Mouse (Mus musculus) NIH3T3 (cell line): ENCODE measurements around the gene Muc13.

ENCODE experiments used
- DNase-seq: peaks from one replicate; pipeline ENCODE4 v3.0.0-alpha.2; 2012; ENCODE audit warnings: low read depth

The Muc13 gene

DNA sequence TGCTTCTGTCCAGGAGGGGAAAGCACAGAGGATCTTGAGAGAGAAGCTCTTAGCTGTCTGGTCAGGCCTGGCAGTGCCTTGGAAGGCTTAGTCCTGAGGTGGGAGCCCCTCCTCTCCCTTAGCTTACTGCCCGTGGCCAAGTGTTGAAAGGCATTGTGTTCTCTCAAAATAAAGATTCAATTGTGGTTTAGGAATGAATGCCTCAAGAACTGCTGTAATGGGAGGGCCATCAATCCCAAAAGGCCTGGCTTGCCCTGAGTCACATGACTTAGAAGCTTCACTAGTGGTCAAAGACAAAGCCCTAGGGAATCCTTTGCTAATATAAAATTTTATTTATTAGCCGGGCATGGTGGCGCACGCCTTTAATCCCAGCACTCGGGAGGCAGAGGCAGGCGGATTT lies 30.8 kb downstream of the Muc13 start:
- peak; percentile 4 for DNase-seq

DNA sequence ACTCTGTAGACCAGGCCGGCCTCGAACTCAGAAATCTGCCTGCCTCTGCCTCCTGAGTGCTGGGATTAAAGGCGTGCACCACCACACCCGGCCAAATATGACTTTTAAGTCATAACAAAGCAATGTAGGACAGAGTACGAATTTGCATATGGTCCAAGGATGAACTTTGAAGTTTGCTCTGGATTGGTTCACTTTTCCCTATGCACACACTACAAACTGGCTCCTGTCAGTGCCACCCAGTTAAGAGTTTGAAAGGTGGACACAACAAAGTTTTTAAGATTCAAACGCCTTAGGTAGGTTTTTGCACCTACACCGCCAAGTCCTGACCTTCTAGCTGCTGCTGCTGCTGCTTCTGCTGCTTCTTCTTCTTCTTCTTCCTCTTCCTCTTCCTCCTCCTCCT lies 34.7 kb downstream of the Muc13 start:
- DNase-seq, result no peak

DNA sequence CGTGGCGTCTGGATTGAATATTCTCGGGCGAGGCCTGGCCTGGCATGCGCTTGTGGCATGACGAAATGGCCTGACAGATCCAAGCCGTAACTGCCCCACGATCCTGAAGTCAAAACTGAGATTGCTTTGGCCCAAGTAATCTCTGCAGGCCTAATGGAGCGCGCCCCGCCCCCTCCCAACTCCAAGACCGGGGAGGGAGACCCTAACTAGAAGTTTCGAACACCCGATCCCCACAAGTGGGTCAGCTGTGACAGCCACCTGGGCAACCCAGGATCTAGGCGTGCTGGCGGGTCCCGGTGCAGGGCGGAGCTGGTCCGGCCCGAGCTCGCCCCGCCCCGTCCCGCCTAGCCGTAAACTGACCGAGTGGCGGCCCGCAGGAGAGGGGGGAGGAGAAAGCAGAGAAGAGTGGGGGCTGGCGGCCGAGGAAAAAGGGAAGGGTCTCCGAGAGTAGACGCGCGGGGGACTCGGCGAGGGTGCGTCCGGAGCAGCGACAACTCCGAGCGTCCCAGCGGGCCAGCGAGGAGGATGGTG lies 35.5 kb downstream of the Muc13 start, which contains the start of gene Itgb5:
Gene Itgb5, plus strand, starts transcription at position 365 of the 531 bp plus-strand sequence.
- DNase-seq, result peak; percentile 73

DNA sequence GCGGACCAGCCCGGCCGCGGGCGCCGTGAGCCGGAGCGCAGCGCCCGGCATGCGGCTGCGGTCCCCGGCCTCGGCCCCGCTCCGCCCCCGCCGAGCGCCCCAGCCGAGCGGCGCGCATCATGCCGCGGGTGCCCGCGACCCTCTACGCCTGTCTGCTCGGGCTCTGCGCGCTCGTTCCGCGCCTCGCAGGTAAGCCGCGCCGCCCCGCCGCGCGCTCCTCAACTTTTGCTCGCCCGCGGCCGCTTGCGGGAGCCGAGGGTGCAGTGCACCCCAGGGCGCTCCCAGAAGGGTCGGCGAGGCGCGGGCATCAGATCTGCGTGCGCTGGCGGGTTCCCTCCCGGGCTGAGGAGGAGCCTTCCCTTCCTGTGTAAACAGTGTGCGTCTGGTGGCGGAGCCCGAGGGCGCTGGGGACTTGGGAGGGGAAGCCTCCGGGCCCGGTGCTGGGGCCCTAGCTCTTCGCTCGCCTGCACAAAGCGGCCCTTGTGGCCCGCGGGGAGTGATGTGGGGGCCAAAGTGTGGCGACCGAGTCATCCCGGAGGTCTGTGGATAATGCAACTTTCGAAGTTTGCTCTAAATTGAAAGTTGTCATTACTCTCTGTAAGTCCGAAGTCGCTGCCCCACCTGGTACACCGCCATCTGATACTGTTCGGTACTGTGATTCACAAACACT lies 36.1 kb downstream of the Muc13 start:
- DNase-seq, result peak; percentile 54

DNA sequence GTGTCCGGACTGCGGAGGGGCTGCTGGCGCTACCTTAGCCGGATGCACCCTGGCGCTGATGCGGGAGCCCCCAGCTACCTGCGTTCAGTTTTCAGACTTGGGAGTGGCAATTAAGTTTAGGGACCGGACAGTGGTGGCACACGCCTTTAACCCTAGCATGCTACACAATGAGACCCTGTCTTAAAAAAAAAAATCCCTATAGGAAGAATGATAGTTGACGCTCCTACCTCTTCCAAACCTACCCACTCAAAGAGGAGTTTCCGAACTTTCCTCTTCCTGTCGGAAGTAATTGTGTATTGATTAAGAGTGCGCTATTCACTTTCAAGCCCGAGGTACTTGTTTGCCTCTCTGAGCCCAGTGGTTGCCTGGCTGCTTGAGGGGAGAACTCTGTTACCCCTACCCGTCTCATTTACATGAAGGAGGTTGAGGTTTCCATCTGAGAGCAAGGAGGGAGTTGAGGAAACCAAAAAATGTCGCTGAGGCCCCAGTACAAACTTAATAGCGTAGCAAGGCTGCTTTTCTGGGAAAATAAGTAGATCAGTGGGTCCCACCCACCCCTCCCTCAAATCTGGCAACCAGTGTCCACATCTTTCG lies 36.8 kb downstream of the Muc13 start:
- no peak for DNase-seq

DNA sequence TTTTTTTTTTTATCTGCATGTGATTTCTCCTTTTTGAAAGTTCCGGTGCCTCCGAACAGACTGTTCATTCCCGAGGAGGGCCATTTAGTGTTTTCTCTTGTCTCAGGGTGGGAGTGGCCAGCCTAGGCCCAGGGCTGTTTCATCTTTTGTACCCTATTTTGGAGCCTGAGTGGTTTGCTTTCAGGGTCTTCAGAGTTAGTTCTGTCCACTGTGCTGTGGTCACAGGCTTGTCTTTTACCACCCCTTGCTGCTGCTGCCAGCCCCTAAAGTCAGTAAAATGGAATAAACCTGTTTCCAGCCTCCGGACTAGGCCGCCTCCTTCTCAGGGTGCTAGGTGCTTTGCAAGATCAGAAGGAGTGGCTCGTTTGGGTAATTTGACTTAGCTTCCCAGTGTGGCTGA lies 38.2 kb downstream of the Muc13 start:
- DNase-seq, result no peak

DNA sequence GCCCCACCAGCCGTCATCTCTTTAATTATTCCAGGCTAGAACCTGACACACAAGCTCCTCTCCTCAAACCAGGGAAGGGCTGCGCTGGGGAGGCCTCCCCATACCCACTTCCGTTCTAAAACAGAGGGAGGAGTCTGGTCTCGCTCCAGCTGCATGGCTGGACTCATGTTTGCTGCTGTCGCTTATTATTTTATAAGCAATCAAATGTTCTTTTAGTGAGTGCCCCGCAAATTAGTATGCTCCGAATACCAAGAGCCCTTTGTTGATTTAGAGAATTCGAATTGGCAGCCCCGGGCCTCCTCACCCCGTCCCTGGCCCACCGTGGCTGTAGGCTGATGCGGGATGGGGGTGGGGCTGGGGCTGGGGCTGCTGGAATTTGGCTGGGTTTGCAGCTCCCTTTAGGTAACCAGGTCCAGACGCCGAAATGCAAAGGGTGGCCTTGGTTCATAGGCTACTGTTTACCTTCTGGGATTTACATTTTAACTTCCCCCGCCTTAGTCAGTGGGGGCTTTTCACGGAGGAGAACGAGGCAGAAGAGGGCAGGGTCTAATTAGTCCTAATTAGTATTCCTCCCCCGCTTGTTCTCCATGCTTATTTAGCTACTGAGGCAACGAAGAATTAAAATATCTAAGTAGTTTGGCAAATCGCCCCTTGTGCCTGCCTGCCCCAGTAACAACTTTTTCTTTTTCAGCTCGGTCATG lies 39.0 kb downstream of the Muc13 start:
- DNase-seq, result peak; percentile 41

DNA sequence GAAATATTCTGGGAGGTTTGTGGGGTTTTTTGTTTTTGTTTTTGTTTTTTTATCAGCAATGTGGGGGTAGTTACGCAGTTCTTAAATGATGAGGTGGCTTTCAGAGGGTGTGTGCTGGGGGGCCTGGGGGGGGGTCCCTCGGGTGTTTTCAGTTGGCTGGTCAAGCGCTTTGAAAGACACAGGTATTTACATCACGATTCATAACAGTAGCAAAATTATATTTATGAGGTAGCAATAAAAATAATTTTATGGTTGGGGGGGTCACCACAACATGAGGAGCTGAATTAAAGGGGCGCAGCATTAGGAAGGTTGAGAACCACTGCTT lies 39.6 kb downstream of the Muc13 start:
- no peak for DNase-seq

DNA sequence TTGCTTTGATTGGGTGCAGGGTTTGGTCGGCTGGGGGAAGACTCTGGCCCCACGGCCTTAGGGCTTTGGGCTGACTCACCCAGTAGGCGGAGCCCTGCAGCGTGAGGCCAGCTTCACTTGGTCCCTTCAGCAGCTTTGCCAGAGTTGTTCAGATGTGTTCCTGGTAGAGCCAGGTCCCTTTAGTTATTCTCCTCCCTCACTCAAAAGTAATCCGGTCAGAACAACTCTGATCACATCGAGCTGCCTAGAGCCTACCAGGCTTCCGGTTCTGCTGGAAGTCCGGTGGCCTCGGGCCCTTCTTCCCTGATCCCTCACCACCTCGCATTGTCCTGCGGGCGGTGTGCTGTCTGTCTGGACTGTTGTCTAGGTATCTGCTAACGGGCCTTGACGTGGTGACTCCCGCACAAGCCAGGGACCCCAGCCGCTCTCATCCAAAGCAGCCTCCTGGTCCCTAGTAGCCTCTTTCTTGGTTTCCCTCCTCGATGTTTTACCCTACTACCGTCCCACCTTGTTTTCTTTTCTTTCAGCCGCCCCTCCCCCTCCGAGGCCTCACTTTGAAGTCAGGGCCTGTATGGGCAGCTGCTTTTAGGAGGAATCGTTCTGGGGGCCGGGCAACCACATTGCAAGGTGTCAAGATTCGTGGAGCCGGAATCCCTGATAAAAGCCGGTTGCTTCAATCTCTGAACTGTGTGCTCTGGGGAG lies 40.1 kb downstream of the Muc13 start:
- DNase-seq, result peak; percentile 74

DNA sequence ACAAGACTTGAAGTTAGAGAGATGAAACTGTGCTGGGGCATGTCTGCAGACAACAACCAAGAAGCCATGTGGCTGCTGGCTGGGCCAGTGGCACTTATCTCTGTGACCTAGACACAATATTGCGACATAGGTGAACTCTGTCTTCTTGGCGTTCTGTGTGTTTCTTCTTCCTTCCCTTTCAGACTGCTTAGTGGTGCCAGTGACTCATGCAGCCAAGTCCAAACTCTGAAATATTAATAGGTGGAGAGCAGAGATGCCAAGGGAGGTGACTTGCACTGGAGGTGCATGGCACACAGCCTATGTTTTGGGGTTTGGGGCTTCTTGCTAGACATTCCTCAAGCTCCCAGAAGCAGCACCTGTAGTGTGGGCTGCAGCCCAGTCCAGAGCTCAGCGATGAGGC lies 42.8 kb downstream of the Muc13 start:
- peak; percentile 67 for DNase-seq

DNA sequence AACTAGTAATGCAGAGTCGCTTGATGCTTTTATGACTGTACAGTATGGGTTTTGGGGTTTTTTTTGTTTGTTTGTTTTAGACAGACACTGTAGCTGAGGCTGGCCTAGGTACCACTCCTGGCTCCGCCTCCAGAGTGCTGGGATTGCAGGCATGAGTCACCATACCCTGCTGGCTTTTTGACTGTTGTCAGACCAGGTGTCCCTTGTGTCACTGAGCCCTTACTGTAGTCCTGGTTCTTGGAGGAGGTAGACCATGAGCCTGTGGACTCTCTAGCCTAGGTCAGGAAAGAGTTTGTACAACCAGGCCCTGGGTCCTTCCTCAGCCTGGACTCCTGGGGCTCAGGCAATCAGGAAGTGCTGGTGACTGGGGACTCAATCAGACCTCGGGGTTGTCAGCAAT lies 43.4 kb downstream of the Muc13 start:
- peak; percentile 20 for DNase-seq

DNA sequence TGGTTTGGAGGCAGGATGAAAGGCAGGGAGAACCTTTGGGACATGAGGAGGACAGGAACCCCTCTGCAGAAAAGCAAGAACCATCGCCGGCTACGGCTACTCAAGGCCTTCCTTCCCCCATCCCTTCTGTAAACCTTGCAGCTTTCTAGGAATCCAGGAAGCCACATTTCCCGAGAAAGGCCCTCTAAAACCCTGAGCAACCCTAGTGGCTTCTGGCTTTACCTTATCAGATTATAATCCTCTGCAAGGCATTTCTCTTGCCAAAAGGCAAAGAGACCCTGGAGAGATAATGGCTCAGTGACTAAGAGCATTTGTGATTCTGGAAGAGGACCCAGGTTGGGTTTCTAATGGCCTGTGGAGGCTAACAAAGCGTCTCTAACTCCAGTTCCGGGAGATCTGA lies 46.8 kb downstream of the Muc13 start:
- DNase-seq, result no peak

DNA sequence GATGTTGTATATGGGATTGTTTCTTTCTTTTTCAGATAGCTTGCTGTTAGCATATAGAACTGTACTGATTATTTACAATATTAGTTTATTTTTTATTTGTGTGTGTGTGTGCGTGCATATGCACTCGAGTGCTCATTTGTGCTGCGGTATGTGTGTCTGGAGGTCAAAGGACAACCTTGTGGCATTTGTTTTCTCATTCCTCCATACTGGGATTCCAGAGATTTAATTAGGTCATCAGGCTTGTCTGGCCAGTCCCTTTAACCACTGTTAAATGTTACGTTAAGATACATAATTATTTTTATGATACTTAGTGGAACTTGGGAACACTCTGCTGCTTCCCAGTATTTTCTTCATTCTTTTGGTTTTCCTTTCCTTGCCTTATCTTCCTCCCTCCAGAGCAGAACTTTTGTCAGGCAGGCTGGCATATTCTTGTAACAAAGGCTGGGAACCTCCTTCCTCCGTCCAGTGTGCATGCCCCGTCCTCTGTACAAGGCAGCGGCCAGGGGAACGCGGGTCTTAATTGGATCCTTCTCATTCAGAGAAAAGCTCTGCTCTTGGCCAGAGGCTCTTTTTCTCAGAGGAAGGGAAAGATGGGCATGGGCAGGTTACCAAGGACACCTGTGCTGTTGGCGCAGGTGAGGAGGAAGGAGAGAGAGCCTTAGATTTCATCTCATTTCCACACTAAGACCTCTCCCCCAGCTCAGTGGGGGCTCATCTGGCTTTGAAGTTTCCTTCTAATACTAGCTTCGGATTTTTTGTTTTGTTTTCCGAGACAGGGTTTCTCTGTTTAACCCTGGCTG lies 48.4 kb downstream of the Muc13 start:
- DNase-seq, result no peak

DNA sequence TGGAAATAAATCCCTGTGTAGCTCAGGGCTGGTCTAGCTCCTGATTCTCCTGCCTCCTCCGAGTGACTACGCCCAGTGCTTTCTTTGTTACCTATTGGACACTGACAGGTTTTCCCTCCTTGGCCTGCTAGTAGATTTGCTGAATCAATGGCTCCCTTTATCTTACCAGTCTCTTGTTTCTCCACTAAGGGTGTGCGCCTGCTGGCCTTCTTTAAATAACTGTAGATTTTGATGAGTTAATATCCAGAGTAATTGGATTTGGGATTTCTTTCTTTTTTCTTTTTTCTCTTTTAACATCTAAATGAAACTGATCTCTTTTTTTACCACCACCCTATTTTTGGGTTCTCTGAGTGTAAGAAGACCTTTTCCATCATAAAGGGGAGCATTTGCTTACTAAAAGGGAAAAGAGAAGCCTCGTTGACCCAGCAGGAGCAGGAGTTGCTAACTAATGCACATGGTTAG lies 50.3 kb downstream of the Muc13 start:
- no peak for DNase-seq

DNA sequence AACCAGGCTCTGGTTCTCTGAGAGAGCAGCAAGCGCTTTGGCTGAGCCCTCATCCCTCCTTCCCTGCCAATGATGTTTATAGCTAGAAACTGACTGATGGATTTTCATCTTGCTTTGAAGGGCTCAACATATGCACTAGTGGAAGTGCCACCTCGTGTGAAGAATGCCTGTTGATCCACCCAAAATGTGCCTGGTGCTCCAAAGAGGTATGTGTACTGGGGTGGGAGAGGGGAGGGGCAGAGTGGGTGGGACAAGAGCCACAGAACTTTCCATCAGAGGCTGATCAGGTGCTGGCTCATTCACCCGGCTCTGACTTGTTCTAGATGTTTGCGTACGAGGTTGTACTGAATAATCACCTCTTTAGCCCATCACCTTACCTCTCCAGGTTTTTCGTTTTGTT lies 51.0 kb downstream of the Muc13 start:
- no peak for DNase-seq

DNA sequence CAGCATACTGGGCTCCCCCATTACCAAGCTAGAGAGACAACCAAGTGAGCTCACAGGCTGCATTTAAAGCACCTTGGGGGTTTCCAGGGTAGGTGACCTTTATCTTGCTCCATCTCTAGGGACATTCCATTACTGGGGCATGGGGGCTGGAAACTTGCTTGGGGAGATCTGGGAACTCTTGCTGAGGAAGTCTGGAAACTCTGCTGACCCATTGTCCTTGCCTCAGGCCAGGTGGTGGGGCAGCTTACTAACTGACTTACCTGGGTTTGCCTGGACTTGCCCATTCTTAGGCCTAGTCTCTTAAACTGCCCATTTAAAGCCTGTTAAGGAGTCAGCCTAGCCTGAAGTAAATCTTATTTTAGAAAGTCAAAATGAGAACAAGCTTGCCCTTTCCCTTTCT lies 59.4 kb downstream of the Muc13 start:
- DNase-seq, result no peak

DNA sequence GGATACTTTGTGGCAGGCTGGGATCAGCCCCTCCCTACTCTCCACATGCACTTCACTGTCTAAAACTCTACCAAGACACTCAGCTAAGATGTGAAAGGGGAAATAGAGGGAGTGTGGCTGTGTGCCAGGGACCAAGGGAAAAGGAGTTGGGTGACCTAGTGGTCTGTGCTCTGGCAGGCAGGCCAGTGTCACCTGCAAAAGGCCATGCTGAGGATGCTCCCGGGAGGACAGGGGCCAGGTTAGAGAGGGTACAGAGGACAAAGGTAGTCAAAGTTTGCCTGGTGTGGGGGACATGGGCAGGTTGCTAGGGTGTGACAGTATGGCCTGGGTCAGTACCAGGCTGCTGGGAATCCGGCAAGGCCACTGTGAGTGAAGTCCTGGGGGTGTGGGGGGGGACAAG lies 64.9 kb downstream of the Muc13 start:
- no peak for DNase-seq

DNA sequence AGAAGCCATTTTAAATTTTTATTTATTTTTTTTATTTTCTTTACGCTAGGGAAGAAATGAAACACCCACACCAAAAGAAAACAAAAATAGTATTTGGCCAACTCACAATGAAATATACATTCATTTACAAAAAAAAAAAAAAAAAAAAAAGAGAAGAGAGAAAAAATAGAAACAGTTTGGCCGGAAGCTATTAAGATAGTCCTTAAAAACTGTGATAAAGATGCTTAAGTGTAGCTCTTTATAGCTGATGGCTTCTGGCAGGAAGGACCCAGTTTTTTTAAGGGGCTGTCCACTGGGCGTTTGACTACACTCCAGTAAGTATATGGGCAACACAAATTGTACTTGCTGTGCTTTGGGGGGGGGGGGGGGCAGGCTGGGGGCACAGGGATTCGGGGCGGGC lies 65.5 kb downstream of the Muc13 start:
- DNase-seq, result no peak

DNA sequence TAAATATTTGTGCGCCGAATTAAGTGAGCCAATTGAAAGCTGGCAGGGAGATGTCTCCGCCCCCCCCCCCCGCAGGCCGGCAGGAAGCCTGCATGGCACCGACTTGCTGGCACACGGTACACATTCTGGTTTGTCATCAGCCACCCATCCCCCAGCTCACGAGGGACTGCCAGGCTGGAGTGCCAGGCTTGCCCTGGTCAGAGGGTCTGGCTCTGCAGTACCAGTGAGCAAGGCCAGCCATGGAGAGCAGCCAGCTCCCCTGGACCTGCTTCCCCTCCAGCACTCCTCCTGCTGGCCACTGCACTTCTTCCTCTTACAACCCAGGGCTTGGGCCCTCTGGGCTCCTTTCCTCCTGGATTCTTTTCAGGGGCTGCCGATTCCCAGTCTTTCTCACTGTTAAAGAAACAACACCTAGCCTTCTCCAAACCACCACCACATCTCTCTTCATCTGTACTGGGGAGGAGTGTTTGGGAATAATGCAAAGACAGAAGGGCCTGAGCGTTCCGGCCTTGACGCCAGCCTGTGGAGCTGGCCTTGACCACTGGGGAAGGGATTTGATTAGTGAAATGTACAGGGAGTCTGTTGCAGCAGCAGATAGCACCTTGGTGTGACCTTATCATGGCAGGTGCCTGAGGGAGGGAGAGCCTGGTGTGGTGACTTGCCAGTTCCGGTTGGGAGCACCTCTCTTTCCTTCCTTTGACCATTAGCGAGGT lies 66.3 kb downstream of the Muc13 start:
- peak; percentile 62 for DNase-seq

DNA sequence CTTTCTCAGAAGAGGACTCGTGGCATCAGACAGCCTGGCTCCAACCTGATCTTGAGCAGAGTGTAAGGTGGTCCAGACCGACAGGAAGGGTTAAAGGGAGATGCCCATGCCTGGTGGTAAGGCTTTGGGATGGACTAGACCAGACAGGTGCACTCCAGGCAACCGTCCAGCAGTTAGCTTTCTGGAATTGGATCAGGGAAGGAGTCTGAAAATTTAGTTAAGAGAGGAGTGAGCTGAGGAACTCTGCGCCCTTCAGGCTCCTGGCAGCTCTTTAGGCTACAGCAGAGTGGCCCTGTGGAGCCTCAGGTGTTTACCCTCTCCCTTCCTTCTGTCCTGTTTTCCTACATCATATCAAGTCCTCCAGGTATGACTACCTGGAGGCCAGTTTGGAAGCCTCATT lies 68.6 kb downstream of the Muc13 start:
- no peak for DNase-seq

DNA sequence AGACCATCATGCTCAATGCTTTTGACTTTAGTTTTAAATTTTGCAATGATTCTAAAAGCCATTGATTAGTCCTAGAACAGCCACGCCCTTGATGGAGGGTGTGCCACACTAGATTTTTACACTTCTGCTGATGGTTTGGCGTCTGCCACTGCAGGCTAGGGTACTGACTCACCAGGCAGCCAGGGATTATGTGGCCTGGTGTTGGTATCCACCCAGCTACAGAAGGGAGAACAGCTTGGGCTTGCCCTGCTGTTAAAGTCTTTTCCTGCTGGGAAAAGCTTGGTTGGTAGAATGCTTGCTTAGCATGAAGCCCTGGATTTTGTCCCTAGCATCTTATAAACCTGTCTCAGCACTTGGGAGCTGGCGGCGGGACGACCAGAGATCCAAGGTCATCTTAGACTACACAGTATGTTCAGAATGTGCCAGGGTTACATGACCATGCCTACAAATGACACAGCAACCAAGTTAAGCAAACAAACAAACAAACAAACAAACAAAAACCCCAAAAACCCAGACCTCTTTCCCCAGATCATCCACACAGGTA lies 69.4 kb downstream of the Muc13 start:
- peak; percentile 28 for DNase-seq
